In the genomic region with DNA sequence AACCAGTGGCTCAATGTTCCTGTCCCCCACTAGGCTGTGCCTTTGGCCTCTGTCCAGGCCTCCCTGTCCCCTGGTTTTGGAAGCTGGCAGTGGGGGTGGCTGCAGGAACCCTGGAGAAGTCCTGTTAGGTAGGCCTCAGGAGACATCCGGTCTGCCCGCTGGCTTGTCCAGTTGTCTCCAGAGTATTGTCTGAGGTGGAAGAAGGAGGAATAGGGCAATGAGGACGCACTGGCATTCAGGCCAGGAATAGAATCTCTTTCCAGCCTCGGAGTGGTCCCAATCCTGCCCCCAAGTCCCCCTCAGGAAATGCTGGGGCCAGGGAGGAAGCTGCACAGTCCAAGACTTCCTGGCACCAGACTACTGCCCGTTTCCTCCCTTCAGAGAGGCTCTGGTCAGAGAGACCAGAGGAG, we compare ENCODE assay signal across 9 mouse cellular contexts. TPM values are rescaled to one million over a fixed set of nuclear protein-coding genes. Genes with fewer than 3 reads are reported as not detected.
DNase-seq lines count a peak whose midpoint lies in the region; ATAC-seq and TF ChIP-seq lines count a peak whose summit lies in the region.
"Had no signal": no experiment of that assay in that cellular context is flagged by ENCODE, and none has a peak within 500 bp of the region (broad histone marks: within the 10 kb centered on the region; RNA-seq: fewer than 3 reads in every experiment).

No protein-coding gene starts in this region.

- H3K9ac ChIP-seq in intestine, embryonic 15.5 days, result no peak overlapping the region
- H3K9ac ChIP-seq in liver, adult 2 months (ENCODE audit: low read depth, low read length), result no peak overlapping the region
- H3K9ac ChIP-seq in stomach, embryonic 16.5 days (ENCODE audit: low read length), result peak overlapping the region; percentile 29; the same call in 1 of the 2 replicates

- TF ChIP-seq POLR2A in liver, adult 2 months (IDR thresholded peaks at IDR 0.05; ENCODE audit: extremely low read depth, insufficient read depth, low read length), result no peak
- no peak for TF ChIP-seq POLR2A in thymus, adult 2 months (IDR thresholded peaks at IDR 0.05; ENCODE audit: control insufficient read depth, extremely low read depth, insufficient read depth, low read length, poor library complexity)

- H3K4me2 ChIP-seq in intestine, embryonic 15.5 days (replicated peaks), result no peak overlapping the region
- H3K4me2 ChIP-seq in stomach, embryonic 16.5 days (ENCODE audit: low read depth, low read length), result no peak overlapping the region

- no peak for TF ChIP-seq CTCF in layer of hippocampus, adult 2 months (conservative IDR thresholded peaks at IDR 0.05)
- TF ChIP-seq CTCF in liver, adult 2 months (IDR thresholded peaks at IDR 0.05; ENCODE audit: low read depth, low read length), result no peak
- no peak for TF ChIP-seq CTCF in thymus, adult 2 months (IDR thresholded peaks at IDR 0.05; ENCODE audit: borderline replicate concordance, control insufficient read depth, extremely low read depth, insufficient read depth, low read length, poor library complexity)

- H3K27me3 ChIP-seq in intestine, embryonic 15.5 days (replicated peaks), result 0 out of 2 replicates have a peak, but pooled peaks cover 9% of the 10 kb centered on the region
- H3K27me3 ChIP-seq in liver, adult 2 months (ENCODE audit: control insufficient read depth, insufficient read depth, low read length), result no peaks in the 10 kb centered on the region
- H3K27me3 ChIP-seq in stomach, embryonic 16.5 days (ENCODE audit: control insufficient read depth, insufficient read depth, low read length), result no peaks in the 10 kb centered on the region
- H3K27me3 ChIP-seq in thymus, adult 2 months (ENCODE audit: control insufficient read depth, insufficient read depth, low read length), result no peaks in the 10 kb centered on the region

- H3K36me3 ChIP-seq in intestine, embryonic 15.5 days, result no peaks in the 10 kb centered on the region
- H3K36me3 ChIP-seq in liver, adult 2 months (ENCODE audit: control insufficient read depth, insufficient read depth, low read length), result no peaks in the 10 kb centered on the region
- H3K36me3 ChIP-seq in stomach, embryonic 16.5 days (ENCODE audit: control insufficient read depth, insufficient read depth, low read length), result no peaks in the 10 kb centered on the region
- H3K36me3 ChIP-seq in thymus, adult 2 months (ENCODE audit: control insufficient read depth, insufficient read depth, low read length), result no peaks in the 10 kb centered on the region

- ATAC-seq in intestine, embryonic 15.5 days, result no peak
- peak; percentile 48; the same call in 1 of the 2 replicates for ATAC-seq in stomach, embryonic 16.5 days (ENCODE audit: insufficient read depth, low FRiP score)

- 61% methylated on average over 5 of the region's 5 CpGs for WGBS in intestine, embryonic 15.5 days
- 79% methylated on average over 5 of the region's 5 CpGs for WGBS in liver, adult 2 months
- WGBS in stomach, embryonic 16.5 days, result 66% methylated on average over 5 of the region's 5 CpGs
- WGBS in thymus, adult 2 months, result 70% methylated on average over 5 of the region's 5 CpGs

- DNase-seq in layer of hippocampus, adult 2 months (ENCODE audit: low spot score in 2 of 2), result no peak
- no peak for DNase-seq in layer of hippocampus, adult 18-20 months (ENCODE audit: low spot score in 2 of 2)
- no peak for DNase-seq in liver, adult 2 months (ENCODE audit: extremely low read depth, low read depth, low spot score)
- DNase-seq in spleen, postnatal 36 days (ENCODE audit: low spot score in 2 of 2), result no peak
- DNase-seq in retina, embryonic 14.5 days (ENCODE audit: low spot score), result no peak
- no peak for DNase-seq in thymus, adult 2 months

- H3K4me1 ChIP-seq in intestine, embryonic 15.5 days (replicated peaks), result peaks cover 21% of the 10 kb centered on the region
- H3K4me1 ChIP-seq in liver, adult 2 months (ENCODE audit: control insufficient read depth, insufficient read depth, low read length), result peaks cover 5% of the 10 kb centered on the region
- H3K4me1 ChIP-seq in stomach, embryonic 16.5 days (ENCODE audit: control insufficient read depth, insufficient read depth, low read length), result peaks cover 20% of the 10 kb centered on the region
- peaks cover 16% of the 10 kb centered on the region for H3K4me1 ChIP-seq in thymus, adult 2 months (replicated peaks; ENCODE audit: control insufficient read depth, insufficient read depth, low read length)

- H3K79me2 ChIP-seq in liver, adult 2 months (ENCODE audit: control insufficient read depth, insufficient read depth, low read length), result no peaks in the 10 kb centered on the region

- H3K27ac ChIP-seq in layer of hippocampus, adult 2 months, result peak overlapping the region; percentile 21; the same call in 1 of the 2 replicates
- peak overlapping the region; percentile 64 for H3K27ac ChIP-seq in intestine, embryonic 15.5 days
- peak overlapping the region; percentile 93 for H3K27ac ChIP-seq in liver, adult 2 months (replicated peaks; ENCODE audit: insufficient read depth, low read depth, low read length)
- peak overlapping the region; percentile 76 for H3K27ac ChIP-seq in stomach, embryonic 16.5 days (ENCODE audit: low read length)
- H3K27ac ChIP-seq in thymus, adult 2 months (ENCODE audit: control insufficient read depth, insufficient read depth, low read length), result no peak overlapping the region

- H3K4me3 ChIP-seq in layer of hippocampus, adult 2 months, result no peak overlapping the region
- no peak overlapping the region for H3K4me3 ChIP-seq in intestine, embryonic 15.5 days (replicated peaks)
- no peak overlapping the region for H3K4me3 ChIP-seq in liver, adult 2 months (ENCODE audit: insufficient read depth, low read depth, low read length)
- no peak overlapping the region for H3K4me3 ChIP-seq in stomach, embryonic 16.5 days (replicated peaks; ENCODE audit: low read length)
- no peak overlapping the region for H3K4me3 ChIP-seq in thymus, adult 2 months (ENCODE audit: control insufficient read depth, insufficient read depth, low read length)
- H3K4me3 ChIP-seq: myocyte had no signal

- no peaks in the 10 kb centered on the region for H3K9me3 ChIP-seq in intestine, embryonic 15.5 days
- no peaks in the 10 kb centered on the region for H3K9me3 ChIP-seq in stomach, embryonic 16.5 days (replicated peaks; ENCODE audit: control insufficient read depth, low read length)

RNA-seq across cellular contexts. Expression of a gene that starts 4.4 kb away (rescaled TPM):
- total RNA-seq in layer of hippocampus, adult 2 months (2021), result 100 to 1,000 TPM; 133 to 135 TPM
- 100 to 1,000 TPM; 138 to 140 TPM for total RNA-seq in layer of hippocampus, adult 18-20 months (2021)
- 23.9 and 25.1 TPM in 2 replicates for polyA plus RNA-seq in intestine, embryonic 15.5 days (2015; fragmentation: Nextera tagmentation; extraction: Ambion mirVana)
- total RNA-seq in liver, adult 2 months (2014; rRNA removed), result 15.2 and 21.1 TPM in 2 replicates
- polyA plus RNA-seq in liver, adult 2 months (2012; rRNA removed), result 54.9 and 58.6 TPM in 2 replicates
- 36.5 and 39.3 TPM in 2 replicates for polyA plus RNA-seq in stomach, embryonic 16.5 days (2015; fragmentation: Nextera tagmentation; extraction: Ambion mirVana)
- 62.1 and 62.8 TPM in 2 replicates for polyA plus RNA-seq in thymus, adult 2 months (2012; rRNA removed)

RNA-seq across cellular contexts. Expression of a gene that starts 6.2 kb away (rescaled TPM):
- 10 to 100 TPM; 45.5 to 46.8 TPM for total RNA-seq in layer of hippocampus, adult 2 months (2021)
- 10 to 100 TPM; 50.0 to 52.0 TPM for total RNA-seq in layer of hippocampus, adult 18-20 months (2021)
- 6.9 and 7.8 TPM in 2 replicates for polyA plus RNA-seq in intestine, embryonic 15.5 days (2015; fragmentation: Nextera tagmentation; extraction: Ambion mirVana)
- total RNA-seq in liver, adult 2 months (2014; rRNA removed), result 1.8 and 3.2 TPM in 2 replicates
- 2.7 and 4.9 TPM in 2 replicates for polyA plus RNA-seq in liver, adult 2 months (2012; rRNA removed)
- polyA plus RNA-seq in stomach, embryonic 16.5 days (2015; fragmentation: Nextera tagmentation; extraction: Ambion mirVana), result 9.4 and 12.6 TPM in 2 replicates
- polyA plus RNA-seq in thymus, adult 2 months (2012; rRNA removed), result 276 and 278 TPM in 2 replicates

RNA-seq across cellular contexts. Expression of a gene that starts 42.8 kb away (rescaled TPM):
- under 1 TPM; 0.59 to 0.96 TPM for total RNA-seq in layer of hippocampus, adult 2 months (2021)
- total RNA-seq in layer of hippocampus, adult 18-20 months (2021), result 1 to 10 TPM; 1.2 TPM
- 0.09 and 0.21 TPM in 2 replicates for polyA plus RNA-seq in intestine, embryonic 15.5 days (2015; fragmentation: Nextera tagmentation; extraction: Ambion mirVana)
- total RNA-seq in liver, adult 2 months (2014; rRNA removed), result 0.47 and 0.55 TPM in 2 replicates
- 0.21 and 0.32 TPM in 2 replicates for polyA plus RNA-seq in liver, adult 2 months (2012; rRNA removed)
- 6.4 and 18.3 TPM in 2 replicates for polyA plus RNA-seq in stomach, embryonic 16.5 days (2015; fragmentation: Nextera tagmentation; extraction: Ambion mirVana)
- 276 and 294 TPM in 2 replicates for polyA plus RNA-seq in thymus, adult 2 months (2012; rRNA removed)

Comparison
In these comparisons a context has a peak if more than half of its experiments do, and no peak if none do; other contexts are left out.
1. RNA of a gene that starts 6.2 kb away (polyA plus RNA-seq): 276 to 278 TPM in thymus, adult 2 months; 9.4 to 12.6 TPM in stomach, embryonic 16.5 days, 6.9 to 7.8 TPM in intestine, embryonic 15.5 days and 2.7 to 4.9 TPM in liver, adult 2 months; every median in the first group is over 10 times any median in the second.
2. RNA of a gene that starts 42.8 kb away (polyA plus RNA-seq): 276 to 294 TPM in thymus, adult 2 months; 6.4 to 18.3 TPM in stomach, embryonic 16.5 days, 0.21 to 0.32 TPM in liver, adult 2 months and 0.09 to 0.21 TPM in intestine, embryonic 15.5 days; every median in the first group is over 10 times any median in the second.